Mouse (Mus musculus) heart, embryonic 14.5 days (tissue): Measurements from ENCODE around the gene Pbx4. TPM values are rescaled to one million over a fixed set of nuclear protein-coding genes. Genes with fewer than 3 reads are reported as not detected.

Source experiments
- ATAC-seq: fragments of 200-750 bp; cut with Nextera tagmentation; 2 replicates; pipeline ENCODE4 v1.8.0; 2017; ENCODE audit warnings: low read depth, moderate TSS enrichment; ENCODE audit not compliant: insufficient number of reproducible peaks, insufficient read depth, low FRiP score
- H3K27ac ChIP-seq, 2 experiments: fragments of 200-500 bp in 1 of 2; fragments of 300-500 bp in 1 of 2; sonication (generic) in 1 of 2; replicated peaks in 1 of 2; 2 replicates each; pipeline ENCODE4 v1.5.1; 2012 to 2014; ENCODE audit warnings: low read depth in 2 of 2, low read length in 2 of 2, control low read depth in 1 of 2, mild to moderate bottlenecking in 1 of 2, mixed read lengths in 1 of 2; ENCODE audit not compliant: control insufficient read depth in 1 of 2, insufficient read depth in 1 of 2
- H3K27me3 ChIP-seq: fragments of 300-500 bp; sonication (generic); 2 replicates; pipeline ENCODE4 v1.6.1; 2014; ENCODE audit warnings: mild to moderate bottlenecking, low read length, control low read depth; ENCODE audit not compliant: control insufficient read depth, insufficient read depth
- H3K36me3 ChIP-seq: fragments of 300-500 bp; sonication (generic); 2 replicates; pipeline ENCODE4 v1.6.1; 2014; ENCODE audit warnings: mild to moderate bottlenecking, control low read depth, low read length, mixed read lengths; ENCODE audit not compliant: control insufficient read depth, insufficient read depth
- H3K4me1 ChIP-seq, 2 experiments: fragments of 200-500 bp in 1 of 2; fragments of 300-500 bp in 1 of 2; sonication (generic) in 1 of 2; 2 replicates each; pipeline ENCODE4 v1.6.1; 2012 to 2014; ENCODE audit warnings: low read length in 2 of 2, control low read depth in 1 of 2, mixed read lengths in 1 of 2; ENCODE audit not compliant: control insufficient read depth in 2 of 2, insufficient read depth in 2 of 2
- H3K4me2 ChIP-seq: fragments of 300-500 bp; sonication (generic); 2 replicates; pipeline ENCODE4 v1.6.1; 2014; ENCODE audit warnings: mild to moderate bottlenecking, low read length
- H3K4me3 ChIP-seq, 2 experiments: fragments of 200-500 bp in 1 of 2; fragments of 300-500 bp in 1 of 2; sonication (generic) in 1 of 2; 2 replicates each; pipeline ENCODE4 v1.5.1; 2012 to 2014; ENCODE audit warnings: low read length in 2 of 2, mild to moderate bottlenecking in 2 of 2, control low read depth in 1 of 2, low read depth in 1 of 2, moderate library complexity in 1 of 2; ENCODE audit not compliant: control insufficient read depth in 1 of 2, insufficient read depth in 1 of 2
- H3K9ac ChIP-seq: fragments of 300-500 bp; sonication (generic); 2 replicates; pipeline ENCODE4 v1.6.1; 2014; ENCODE audit warnings: mild to moderate bottlenecking, low read length
- H3K9me3 ChIP-seq: fragments of 300-500 bp; sonication (generic); 2 replicates; pipeline ENCODE4 v1.6.1; 2016; ENCODE audit warnings: low read length, control low read depth; ENCODE audit not compliant: control insufficient read depth
- WGBS: fragments of 180-500 bp; shearing (Covaris S2); extraction: QIAGEN DNeasy Blood & Tissue Kit; methylation state at CpG from one replicate; pipeline ENCODE4 v1.1.7; 2014; 5-methylcytosine and 5-hydroxymethylcytosine counted together
- polyA plus RNA-seq: library from polyadenylated mRNA; unstranded; fragments of >200 nt; fragmentation: Nextera tagmentation; extraction: Ambion mirVana; gene quantifications from 2 replicates; pipeline ENCODE4 v1.2.1, GENCODE M21; 2014

Pbx4 gene
- polyA plus RNA-seq, 1 experiment from 2014 or later = 5.0 TPM

- Histone ChIP-seq H3K4me1 (peaks cover 15 to 47% of the 10 kb centered on the region in 2 experiments), H3K4me2 (peak overlapping the region; percentile 97)
These were observed 68.7 kb downstream of the Pbx4 start for GRCm38 (mm10) chr8:69900895-69901451.

GRCm38 (mm10) chr8:69901484-69902162, 69.3 kb downstream of the Pbx4 start:
- peak; percentile 63 for ATAC-seq

More at GRCm38 (mm10) chr8:69900895-69901451, 68.7 kb downstream of the Pbx4 start:
- peaks cover 20% of the 10 kb centered on the region for H3K36me3 ChIP-seq
- H3K27ac ChIP-seq = peak overlapping the region; percentile 90 to 96
- peak overlapping the region; percentile 65 to 81 for H3K4me3 ChIP-seq
- 15% methylated on average over 12 of the region's 12 CpGs for WGBS
- no peaks in the 10 kb centered on the region for H3K9me3 ChIP-seq
- ATAC-seq = no peak; the same call in 1 of the 2 replicates
- no peaks in the 10 kb centered on the region for H3K27me3 ChIP-seq
- H3K9ac ChIP-seq = peak overlapping the region; percentile 96

DNA sequence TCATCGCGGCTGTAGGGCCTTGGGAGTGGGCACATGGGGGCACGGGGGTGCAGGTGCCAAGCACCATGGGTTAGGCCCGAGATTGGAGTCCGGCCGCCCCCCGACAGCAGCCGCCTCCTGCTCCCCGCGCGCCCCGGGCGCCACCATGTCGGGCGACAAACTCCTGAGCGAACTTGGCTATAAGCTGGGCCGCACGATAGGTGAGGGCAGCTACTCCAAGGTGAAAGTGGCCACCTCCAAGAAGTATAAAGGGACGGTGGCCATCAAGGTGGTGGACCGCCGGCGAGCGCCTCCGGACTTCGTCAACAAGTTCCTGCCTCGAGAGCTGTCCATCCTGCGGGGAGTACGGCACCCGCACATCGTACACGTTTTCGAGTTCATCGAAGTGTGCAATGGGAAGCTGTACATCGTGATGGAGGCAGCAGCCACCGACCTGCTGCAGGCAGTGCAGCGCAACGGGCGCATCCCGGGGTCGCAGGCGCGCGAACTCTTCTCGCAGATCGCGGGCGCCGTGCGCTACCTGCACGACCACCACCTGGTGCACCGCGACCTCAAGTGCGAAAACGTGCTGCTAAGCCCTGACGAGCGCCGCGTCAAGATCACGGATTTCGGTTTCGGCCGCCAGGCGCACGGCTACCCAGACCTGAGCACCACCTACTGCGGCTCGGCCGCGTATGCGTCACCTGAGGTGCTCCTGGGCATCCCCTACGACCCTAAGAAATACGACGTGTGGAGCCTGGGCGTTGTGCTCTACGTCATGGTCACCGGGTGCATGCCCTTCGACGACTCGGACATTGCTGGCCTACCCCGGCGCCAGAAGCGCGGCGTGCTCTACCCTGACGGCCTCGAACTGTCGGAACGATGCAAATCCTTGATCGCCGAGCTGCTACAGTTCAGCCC, 70.1 kb downstream of the Pbx4 start, which contains the start of the genes Tssk6, Ndufa13 and Yjefn3:
Gene Tssk6 (plus strand): TSS at position 22 of the 900 bp plus-strand sequence.
Gene Ndufa13 (minus strand): TSS at position 396 of the 900 bp plus-strand sequence.
Gene Yjefn3 (minus strand): TSS at position 550 of the 900 bp plus-strand sequence.
- Histone ChIP-seq H3K27me3 (no peaks in the 10 kb centered on the region), H3K4me3 (peak within 1 kb of the TSS; percentile 65 to 81), H3K9me3 (no peaks in the 10 kb centered on the region), H3K4me2 (peak within 1 kb of the TSS; percentile 97), H3K9ac (peak within 1 kb of the TSS; percentile 96), H3K36me3 (peaks cover 15% of the 10 kb centered on the region), H3K4me1 (peaks cover 13 to 42% of the 10 kb centered on the region in 2 experiments; a peak in 3 of 4 replicates), H3K27ac (peak within 1 kb of the TSS; percentile 90 to 96)
- WGBS = 5% methylated on average over 89 of the region's 89 CpGs
- ATAC-seq = peak; percentile 26; the same call in 1 of the 2 replicates

More at GRCm38 (mm10) chr8:69901484-69902162, 69.3 kb downstream of the Pbx4 start:
- 3% methylated on average over 41 of the region's 41 CpGs for WGBS
- Histone ChIP-seq H3K4me3 (peak overlapping the region; percentile 65 to 81), H3K4me1 (peaks cover 15 to 45% of the 10 kb centered on the region in 2 experiments), H3K27ac (peak overlapping the region; percentile 90 to 96), H3K27me3 (no peaks in the 10 kb centered on the region), H3K4me2 (peak overlapping the region; percentile 97), H3K9me3 (no peaks in the 10 kb centered on the region), H3K9ac (peak overlapping the region; percentile 96), H3K36me3 (peaks cover 14% of the 10 kb centered on the region)

DNA sequence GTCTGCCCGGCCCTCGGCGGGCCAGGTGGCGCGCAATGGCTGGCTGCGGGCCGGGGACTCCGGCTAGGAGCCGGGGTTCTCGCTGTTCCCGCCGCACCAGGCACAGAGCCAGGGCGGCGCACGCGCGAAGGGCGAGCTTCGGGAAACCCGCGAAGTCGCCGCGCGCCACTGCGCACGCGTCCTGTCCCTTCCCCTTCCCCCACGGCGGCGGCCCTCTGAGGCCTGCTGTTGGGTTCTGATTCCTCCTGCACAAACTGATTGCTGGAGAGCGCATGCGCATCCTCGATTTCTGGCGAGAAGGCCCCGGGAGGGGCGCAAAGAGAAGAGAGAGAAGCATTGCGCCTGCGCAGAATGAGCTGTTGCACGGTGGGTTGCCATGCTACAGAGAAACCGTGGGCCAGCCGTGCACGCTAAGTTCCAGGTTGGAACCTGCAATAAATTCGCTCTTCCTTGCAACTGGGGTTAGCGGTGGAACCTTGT, 70.8 kb downstream of the Pbx4 start:
- no peaks in the 10 kb centered on the region for H3K27me3 ChIP-seq
- peak overlapping the region; percentile 78 to 96 for H3K27ac ChIP-seq
- peak overlapping the region; percentile 97 for H3K4me2 ChIP-seq
- WGBS = under 1% methylated on average over 45 of the region's 45 CpGs
- peaks cover 13 to 39% of the 10 kb centered on the region in 2 experiments; a peak in 3 of 4 replicates for H3K4me1 ChIP-seq
- H3K9ac ChIP-seq = peak overlapping the region; percentile 96
- H3K9me3 ChIP-seq = no peaks in the 10 kb centered on the region
- peak; percentile 85 for ATAC-seq
- peak overlapping the region; percentile 65 to 81 for H3K4me3 ChIP-seq
- peaks cover 16% of the 10 kb centered on the region for H3K36me3 ChIP-seq

- Histone ChIP-seq H3K9me3 (no peaks in the 10 kb centered on the region), H3K27ac (no peak overlapping the region), H3K4me1 (peaks cover 13 to 39% of the 10 kb centered on the region in 2 experiments; a peak in 3 of 4 replicates), H3K27me3 (no peaks in the 10 kb centered on the region), H3K4me3 (no peak overlapping the region), H3K36me3 (peaks cover 20% of the 10 kb centered on the region), H3K4me2 (no peak overlapping the region; the same call in 1 of the 2 replicates), H3K9ac (no peak overlapping the region)
- WGBS = 76% methylated on average over 8 of the region's 8 CpGs
- no peak for ATAC-seq
These were observed 71.8 kb downstream of the Pbx4 start for GRCm38 (mm10) chr8:69904096-69904495.

DNA sequence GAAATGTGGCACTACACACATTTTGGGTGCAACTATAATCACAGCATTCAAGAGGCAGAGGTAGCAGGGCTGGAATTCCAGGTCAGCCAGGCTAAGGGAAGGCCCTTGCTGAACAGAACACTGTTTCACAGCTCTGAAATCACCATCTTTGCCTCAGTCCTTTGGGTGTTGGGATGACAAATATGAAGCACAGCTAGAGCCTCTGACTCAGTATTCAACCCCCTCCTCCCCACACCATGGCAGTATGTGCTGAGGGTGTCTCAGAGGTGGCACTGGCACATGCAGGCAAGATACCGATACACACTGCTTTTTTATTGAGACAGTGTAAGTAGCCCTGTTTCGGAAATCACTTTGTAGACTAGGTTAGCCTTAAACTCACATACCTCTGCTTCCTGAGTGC, 74.0 kb downstream of the Pbx4 start:
- no peak overlapping the region for H3K9ac ChIP-seq
- H3K27ac ChIP-seq = no peak overlapping the region
- peaks cover 11 to 27% of the 10 kb centered on the region in 2 experiments; a peak in 3 of 4 replicates for H3K4me1 ChIP-seq
- WGBS = 87% methylated on average over 2 of the region's 2 CpGs
- H3K4me2 ChIP-seq = no peak overlapping the region
- peaks cover 42% of the 10 kb centered on the region for H3K36me3 ChIP-seq
- H3K4me3 ChIP-seq = no peak overlapping the region
- no peaks in the 10 kb centered on the region for H3K9me3 ChIP-seq
- no peak for ATAC-seq
- no peaks in the 10 kb centered on the region for H3K27me3 ChIP-seq

DNA sequence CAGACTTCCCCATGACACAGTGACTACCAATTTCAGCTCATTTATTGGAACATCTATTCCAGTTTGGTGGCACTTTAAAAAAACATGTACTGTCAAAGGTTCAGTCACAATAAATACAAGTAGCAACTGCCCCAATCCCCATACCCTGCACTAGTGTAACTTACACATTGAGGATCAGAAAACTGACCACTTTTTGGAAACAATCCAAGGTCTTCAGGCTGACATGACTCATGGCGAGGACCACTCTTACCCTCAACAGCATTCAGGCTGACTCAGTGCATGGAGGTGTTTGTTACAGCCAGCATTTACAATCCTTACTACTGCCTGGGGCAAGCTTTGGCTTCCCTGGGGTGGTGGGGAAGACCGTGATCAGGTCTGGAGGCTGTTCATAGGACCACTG, 74.8 kb downstream of the Pbx4 start:
- Histone ChIP-seq H3K27ac (no peak overlapping the region), H3K36me3 (peaks cover 50% of the 10 kb centered on the region), H3K9ac (no peak overlapping the region), H3K4me3 (no peak overlapping the region), H3K4me2 (no peak overlapping the region), H3K9me3 (no peaks in the 10 kb centered on the region), H3K4me1 (peaks cover 7 to 23% of the 10 kb centered on the region in 2 experiments; a peak in 3 of 4 replicates), H3K27me3 (no peaks in the 10 kb centered on the region)
- ATAC-seq = no peak
- WGBS = 70% methylated on average over 2 of the region's 2 CpGs
